Comparison of ENCODE assay signal across 23 mouse cellular contexts in genomic region chr6:100160670-100161069, GRCm38 (mm10).
A peak's percentile ranks its signal among the peaks of the same experiment; 100 is the strongest.
DNase-seq lines count a peak whose midpoint lies in the region; ATAC-seq and TF ChIP-seq lines count a peak whose summit lies in the region.
"Had no signal": no experiment of that assay in that cellular context is flagged by ENCODE, and none has a peak within 500 bp of the region (broad histone marks: within the 10 kb centered on the region; RNA-seq: fewer than 3 reads in every experiment).

No protein-coding gene starts in this region.

- H3K4me3 ChIP-seq in hindbrain, postnatal 0 days (ENCODE audit: low read length): no peak overlapping the region
- H3K4me3 ChIP-seq in hindbrain, embryonic 11.5 days (ENCODE audit: low read depth, low read length): no peak overlapping the region
- H3K4me3 ChIP-seq in midbrain, postnatal 0 days (ENCODE audit: low read depth, low read length): no peak overlapping the region
- H3K4me3 ChIP-seq in midbrain, embryonic 13.5 days (replicated peaks): no peak overlapping the region
- H3K4me3 ChIP-seq: embryonic facial prominence, embryonic 15.5 days; erythroblast, embryonic 14.5 days; forebrain, embryonic 10.5 days; forebrain, embryonic 15.5 days; heart, embryonic 10.5 days; hindbrain, embryonic 15.5 days had no signal

- no peak for ATAC-seq in hindbrain, postnatal 0 days
- no peak for ATAC-seq in hindbrain, embryonic 11.5 days (ENCODE audit: low FRiP score)
- ATAC-seq in midbrain, postnatal 0 days (ENCODE audit: low FRiP score): no peak
- ATAC-seq in midbrain, embryonic 13.5 days: no peak
- ATAC-seq: activated CD4-positive, CD25-positive, alpha-beta regulatory T cell, adult 4 months; forebrain, embryonic 15.5 days; inflammation-experienced regulatory T-cells, adult 6 months; Patski had no signal

- H3K4me1 ChIP-seq in hindbrain, postnatal 0 days (ENCODE audit: insufficient read depth, low read length): peaks cover 10% of the 10 kb centered on the region
- peaks cover 9% of the 10 kb centered on the region for H3K4me1 ChIP-seq in hindbrain, embryonic 11.5 days (replicated peaks; ENCODE audit: control insufficient read depth, insufficient read depth, low read length)
- peaks cover 11% of the 10 kb centered on the region; the same call in 1 of the 2 replicates for H3K4me1 ChIP-seq in midbrain, postnatal 0 days (ENCODE audit: insufficient read depth, low read length)
- H3K4me1 ChIP-seq in midbrain, embryonic 13.5 days (replicated peaks): peaks cover 38% of the 10 kb centered on the region

- peak; percentile 47 to 54 for DNase-seq in cerebellum, postnatal 14 days
- no peak for DNase-seq in cerebellum, postnatal 36 days
- peak; percentile 60 for DNase-seq in hindbrain, postnatal 0 days (ENCODE audit: low spot score)
- DNase-seq in hindbrain, embryonic 11.5 days (ENCODE audit: low spot score): no peak
- peak; percentile 65 for DNase-seq in midbrain, postnatal 0 days (ENCODE audit: low spot score)
- DNase-seq in ovary, adult 18-20 months (ENCODE audit: low spot score): no peak
- DNase-seq: adrenal gland, postnatal 14 days; cerebellum, adult 18-20 months; cerebellum, postnatal 25 days; gastrocnemius, postnatal 10 days; heart, adult 18-20 months; heart, postnatal 10 days; heart, postnatal 4 days had no signal

- H3K27me3 ChIP-seq in hindbrain, postnatal 0 days (ENCODE audit: insufficient read depth, low read length): peaks cover 3% of the 10 kb centered on the region; the same call in 1 of the 2 replicates
- peaks cover 3% of the 10 kb centered on the region; the same call in 1 of the 2 replicates for H3K27me3 ChIP-seq in hindbrain, embryonic 11.5 days (ENCODE audit: control insufficient read depth, insufficient read depth, low read length)
- no peaks in the 10 kb centered on the region for H3K27me3 ChIP-seq in midbrain, postnatal 0 days (ENCODE audit: insufficient read depth, low read length)
- no peaks in the 10 kb centered on the region for H3K27me3 ChIP-seq in midbrain, embryonic 13.5 days
- H3K27me3 ChIP-seq: forebrain, embryonic 15.5 days; Patski had no signal

- TF ChIP-seq CTCF in hindbrain, postnatal 0 days (IDR thresholded peaks at IDR 0.05; ENCODE audit: low read depth): no peak
- no peak for TF ChIP-seq CTCF in midbrain, postnatal 0 days (IDR thresholded peaks at IDR 0.05)

- no peak overlapping the region for H3K9ac ChIP-seq in hindbrain, postnatal 0 days (replicated peaks; ENCODE audit: low read length)
- no peak overlapping the region for H3K9ac ChIP-seq in hindbrain, embryonic 11.5 days (ENCODE audit: low read depth, low read length)
- H3K9ac ChIP-seq in midbrain, postnatal 0 days (replicated peaks; ENCODE audit: low read length, poor library complexity, severe bottlenecking): no peak overlapping the region
- no peak overlapping the region for H3K9ac ChIP-seq in midbrain, embryonic 13.5 days (replicated peaks)
- H3K9ac ChIP-seq: embryonic facial prominence, embryonic 15.5 days; forebrain, embryonic 15.5 days; hindbrain, embryonic 15.5 days had no signal

- no peak overlapping the region for H3K27ac ChIP-seq in hindbrain, postnatal 0 days
- H3K27ac ChIP-seq in hindbrain, embryonic 11.5 days (ENCODE audit: low read depth, low read length): no peak overlapping the region
- H3K27ac ChIP-seq in midbrain, postnatal 0 days (ENCODE audit: low read depth, low read length): no peak overlapping the region
- H3K27ac ChIP-seq in midbrain, embryonic 13.5 days: no peak overlapping the region
- H3K27ac ChIP-seq: embryonic facial prominence, embryonic 15.5 days; forebrain, embryonic 10.5 days; forebrain, embryonic 15.5 days; hindbrain, embryonic 15.5 days had no signal

- H3K9me3 ChIP-seq in hindbrain, postnatal 0 days (ENCODE audit: low read length): no peaks in the 10 kb centered on the region
- no peaks in the 10 kb centered on the region for H3K9me3 ChIP-seq in hindbrain, embryonic 11.5 days (ENCODE audit: control insufficient read depth, low read length)
- no peaks in the 10 kb centered on the region for H3K9me3 ChIP-seq in midbrain, postnatal 0 days (ENCODE audit: low read length)
- no peaks in the 10 kb centered on the region for H3K9me3 ChIP-seq in midbrain, embryonic 13.5 days
- H3K9me3 ChIP-seq: embryonic facial prominence, embryonic 15.5 days; forebrain, embryonic 10.5 days; forebrain, embryonic 15.5 days; heart, embryonic 10.5 days; hindbrain, embryonic 15.5 days had no signal

- no peaks in the 10 kb centered on the region for H3K36me3 ChIP-seq in hindbrain, postnatal 0 days (ENCODE audit: insufficient read depth, low read length)
- H3K36me3 ChIP-seq in hindbrain, embryonic 11.5 days (ENCODE audit: control insufficient read depth, insufficient read depth, low read length): no peaks in the 10 kb centered on the region
- no peaks in the 10 kb centered on the region for H3K36me3 ChIP-seq in midbrain, postnatal 0 days (ENCODE audit: insufficient read depth, low read length)
- no peaks in the 10 kb centered on the region for H3K36me3 ChIP-seq in midbrain, embryonic 13.5 days
- H3K36me3 ChIP-seq: embryonic facial prominence, embryonic 15.5 days; forebrain, embryonic 10.5 days; forebrain, embryonic 15.5 days; heart, embryonic 10.5 days; hindbrain, embryonic 15.5 days had no signal

- 47% methylated on average over 8 of the region's 8 CpGs for whole genome bisulfite sequencing in hindbrain, postnatal 0 days
- 48% methylated on average over 8 of the region's 8 CpGs for WGBS in hindbrain, embryonic 11.5 days
- 82% methylated on average over 8 of the region's 8 CpGs for WGBS in midbrain, postnatal 0 days
- WGBS in midbrain, embryonic 13.5 days: 76% methylated on average over 8 of the region's 8 CpGs

- no peak overlapping the region for H3K4me2 ChIP-seq in hindbrain, postnatal 0 days (ENCODE audit: low read depth, low read length)
- no peak overlapping the region for H3K4me2 ChIP-seq in hindbrain, embryonic 11.5 days (replicated peaks; ENCODE audit: low read depth, low read length)
- no peak overlapping the region for H3K4me2 ChIP-seq in midbrain, postnatal 0 days (ENCODE audit: low read depth, low read length, poor library complexity, severe bottlenecking)
- H3K4me2 ChIP-seq in midbrain, embryonic 13.5 days (replicated peaks): no peak overlapping the region
- H3K4me2 ChIP-seq: embryonic facial prominence, embryonic 15.5 days; forebrain, embryonic 15.5 days; hindbrain, embryonic 15.5 days had no signal

Comparison
In these comparisons a context has a peak if more than half of its experiments do, and no peak if none do; other contexts are left out.
1. DNase-seq: peak in cerebellum, postnatal 14 days (2 of 2), hindbrain, postnatal 0 days (single experiment) and midbrain, postnatal 0 days (single experiment); none in cerebellum, postnatal 36 days (0 of 2), hindbrain, embryonic 11.5 days (single experiment) and ovary, adult 18-20 months (single experiment).